Mouse (Mus musculus) 416B (cell line): ENCODE measurements around the gene Ccdc105.

Experiments used
- DNase-seq: peaks from one replicate; pipeline ENCODE4 v3.0.0; 2011; ENCODE audit warnings: low read depth

The Ccdc105 gene

DNA sequence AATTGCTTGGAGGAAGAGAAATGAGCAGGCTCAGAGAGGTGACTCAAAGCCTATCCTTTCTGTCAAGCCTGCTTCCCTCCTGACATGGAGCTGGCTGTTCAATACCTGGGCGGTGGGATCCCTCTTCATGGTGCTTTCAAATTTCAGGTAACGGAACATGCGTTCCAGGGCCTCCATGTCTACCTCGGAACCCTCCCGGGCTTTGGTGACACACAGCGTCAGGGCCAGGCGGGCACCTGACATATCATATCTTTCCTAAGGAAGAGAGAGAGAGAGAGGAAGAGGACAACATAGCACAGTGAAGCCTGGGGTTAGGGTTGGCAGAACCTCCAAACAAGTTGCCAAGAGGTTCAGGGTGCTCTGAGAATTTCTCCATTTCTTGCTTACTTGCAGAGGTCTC is 37.7 kb downstream of the Ccdc105 start:
- no peak for DNase-seq

DNA sequence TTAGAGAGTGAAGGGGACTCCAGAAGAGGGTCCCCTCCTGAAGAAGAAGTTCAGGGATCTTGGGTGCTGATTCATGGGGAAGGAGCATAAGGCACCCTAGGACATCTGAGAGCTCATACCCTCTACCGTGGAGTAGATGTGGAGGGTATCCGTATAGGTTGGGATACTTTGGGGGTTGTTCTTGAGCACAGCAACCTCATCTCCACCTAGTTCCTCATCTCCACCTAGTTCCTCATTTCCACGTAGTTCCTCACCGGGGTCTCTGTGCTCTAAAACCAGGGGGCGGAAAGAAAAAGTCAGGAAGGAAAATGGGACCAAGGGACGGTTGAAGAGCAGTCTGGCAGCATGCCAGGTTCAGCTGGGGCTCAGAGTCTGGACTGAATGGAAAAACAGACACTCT is 38.7 kb downstream of the Ccdc105 start:
- no peak for DNase-seq

DNA sequence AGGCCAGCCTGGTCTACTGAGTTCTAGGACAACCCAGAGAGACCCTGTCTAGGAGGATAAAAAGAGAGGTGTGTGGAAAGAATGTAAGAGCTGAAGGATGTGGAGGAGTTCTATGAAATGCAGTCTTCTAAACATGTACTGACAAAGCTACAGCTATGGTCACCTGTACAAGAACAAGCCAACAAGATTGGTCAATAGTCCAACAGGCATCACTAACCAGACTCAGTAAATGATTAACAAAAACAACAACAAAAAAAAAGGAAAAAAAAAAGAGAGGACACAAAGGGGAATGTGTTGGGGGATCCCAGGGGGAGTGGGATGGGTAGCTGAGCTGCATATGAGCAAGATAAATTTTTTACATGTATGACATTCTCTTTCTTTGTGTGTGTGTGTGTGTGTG is 42.2 kb downstream of the Ccdc105 start:
- DNase-seq, result no peak

DNA sequence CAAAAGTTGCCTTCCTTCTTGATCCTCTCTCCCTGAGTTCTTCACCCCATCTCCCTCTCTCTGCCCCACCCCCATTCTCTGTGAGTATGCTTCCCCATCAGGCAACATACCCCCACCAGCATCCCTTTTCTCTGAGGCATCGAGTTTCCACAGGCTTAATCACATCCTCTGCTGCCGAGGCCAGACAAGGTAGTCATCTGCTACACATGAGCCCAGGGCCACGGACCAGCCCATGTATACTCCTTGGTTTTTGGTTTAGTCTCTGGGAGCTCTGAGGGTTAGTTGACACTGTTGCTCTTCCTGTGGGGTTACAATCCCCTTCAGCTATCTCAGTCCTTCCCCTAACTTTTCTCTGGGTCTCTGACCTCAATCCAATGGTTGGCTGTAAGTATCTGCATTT is 52.0 kb downstream of the Ccdc105 start:
- DNase-seq, result no peak
